Mouse (Mus musculus) NIH3T3 (cell line): Measurements from ENCODE around the gene Pgrmc2.

Experiments used
- DNase-seq: peaks from one replicate; pipeline ENCODE4 v3.0.0-alpha.2; 2012; ENCODE audit warnings: low read depth

The Pgrmc2 gene

GRCm38 (mm10) chr3:41082885-41083789 lies at the start of gene Pgrmc2:
Gene Pgrmc2 (minus strand): TSS chr3:41083046.
- DNase-seq: peak; percentile 99

- DNase-seq: no peak
Observed at GRCm38 (mm10) chr3:41124000-41124294, 41.1 kb upstream of the Pgrmc2 start.

GRCm38 (mm10) chr3:41123190-41123999 lies 40.5 kb upstream of the Pgrmc2 start:
- DNase-seq: no peak

GRCm38 (mm10) chr3:41118173-41118572 lies 35.3 kb upstream of the Pgrmc2 start:
- DNase-seq: no peak

GRCm38 (mm10) chr3:41117447-41117846 lies 34.6 kb upstream of the Pgrmc2 start:
- no peak for DNase-seq

GRCm38 (mm10) chr3:41113186-41113585 lies 30.3 kb upstream of the Pgrmc2 start:
- no peak for DNase-seq

GRCm38 (mm10) chr3:41108306-41108785 lies 25.5 kb upstream of the Pgrmc2 start:
- DNase-seq: peak; percentile 32

GRCm38 (mm10) chr3:41107600-41108305 lies 24.9 kb upstream of the Pgrmc2 start:
- no peak for DNase-seq

GRCm38 (mm10) chr3:41101905-41102304 lies 19.1 kb upstream of the Pgrmc2 start:
- no peak for DNase-seq

- DNase-seq: no peak
Observed at GRCm38 (mm10) chr3:41100157-41100556, 17.3 kb upstream of the Pgrmc2 start.

GRCm38 (mm10) chr3:41099672-41100071 lies 16.8 kb upstream of the Pgrmc2 start:
- no peak for DNase-seq

- DNase-seq: no peak
Observed at GRCm38 (mm10) chr3:41093210-41093609, 10.4 kb upstream of the Pgrmc2 start.

GRCm38 (mm10) chr3:41092311-41092710 lies 9.5 kb upstream of the Pgrmc2 start:
- DNase-seq: no peak

GRCm38 (mm10) chr3:41090839-41091238 lies 8.0 kb upstream of the Pgrmc2 start:
- no peak for DNase-seq

GRCm38 (mm10) chr3:41087071-41087470 lies 4.2 kb upstream of the Pgrmc2 start:
- no peak for DNase-seq

GRCm38 (mm10) chr3:41084421-41084820 lies 1.6 kb upstream of the Pgrmc2 start:
- peak; percentile 13 for DNase-seq

GRCm38 (mm10) chr3:41083790-41084112 lies 905 bp upstream of the Pgrmc2 start:
- peak; percentile 65 for DNase-seq

- DNase-seq: peak; percentile 48
Observed at GRCm38 (mm10) chr3:41082520-41082884, 344 bp downstream of the Pgrmc2 start.

GRCm38 (mm10) chr3:41081474-41082301 lies 1.2 kb downstream of the Pgrmc2 start:
- peak; percentile 70 for DNase-seq

GRCm38 (mm10) chr3:41080724-41081123 lies 2.1 kb downstream of the Pgrmc2 start:
- DNase-seq: no peak

GRCm38 (mm10) chr3:41078673-41079072 lies 4.2 kb downstream of the Pgrmc2 start:
- no peak for DNase-seq

GRCm38 (mm10) chr3:41075376-41075775 lies 7.5 kb downstream of the Pgrmc2 start:
- DNase-seq: no peak
